Mouse (Mus musculus): ENCODE measurements around the gene Raver2. TPM values are rescaled to one million over a fixed set of nuclear protein-coding genes. Genes with fewer than 3 reads are reported as not detected.

Gene Raver2
- total and polyA plus RNA-seq, 3 experiments = 2.0 to 3.0 (median 2.2) TPM

DNA sequence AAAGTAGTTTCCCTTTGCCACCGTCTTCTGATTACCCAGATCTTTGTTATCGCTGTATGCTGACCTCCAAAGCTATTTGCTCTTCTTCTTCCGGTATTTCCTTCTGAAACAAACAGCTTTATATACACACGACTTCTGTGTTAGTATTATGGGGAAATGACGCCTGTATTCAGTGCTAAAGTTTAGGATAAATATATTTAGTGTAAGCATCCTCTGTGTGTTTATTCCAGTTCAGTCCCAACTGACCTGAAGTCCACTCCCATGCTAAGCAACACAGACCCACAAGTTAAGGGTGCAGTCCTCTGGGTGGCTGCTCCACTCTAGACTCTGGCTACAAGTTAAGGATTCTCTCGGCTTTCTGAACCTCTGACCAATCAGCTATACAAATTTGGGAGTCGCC, 52.2 kb downstream of the Raver2 start:
- intact Hi-C loops (cut with DNase I) = no loop called here
- no peak for DNase-seq
- Histone ChIP-seq H3K27ac (no peak overlapping the region), H3K27me3 (ENCODE audit: control insufficient read depth, insufficient read depth, low read length) (no peaks in the 10 kb centered on the region), H3K9ac (ENCODE audit: low read depth, low read length) (no peak overlapping the region), H3K4me3 (no peak overlapping the region), H3K36me3 (ENCODE audit: control insufficient read depth, insufficient read depth, low read length) (no peaks in the 10 kb centered on the region), H3K79me2 (replicated peaks; ENCODE audit: control insufficient read depth, insufficient read depth, low read length) (no peaks in the 10 kb centered on the region), H3K4me1 (ENCODE audit: control insufficient read depth, insufficient read depth, low read length) (no peaks in the 10 kb centered on the region)
- WGBS = 90% methylated on average over 7 of the region's 7 CpGs
- no peak for TF ChIP-seq POLR2A (IDR thresholded peaks at IDR 0.05; ENCODE audit: insufficient read depth, low read depth, low read length)
- TF ChIP-seq CTCF (IDR thresholded peaks at IDR 0.05) = no peak
- no peak for TF ChIP-seq EP300 (IDR thresholded peaks at IDR 0.05; ENCODE audit: insufficient read depth, low read depth, low read length)

DNA sequence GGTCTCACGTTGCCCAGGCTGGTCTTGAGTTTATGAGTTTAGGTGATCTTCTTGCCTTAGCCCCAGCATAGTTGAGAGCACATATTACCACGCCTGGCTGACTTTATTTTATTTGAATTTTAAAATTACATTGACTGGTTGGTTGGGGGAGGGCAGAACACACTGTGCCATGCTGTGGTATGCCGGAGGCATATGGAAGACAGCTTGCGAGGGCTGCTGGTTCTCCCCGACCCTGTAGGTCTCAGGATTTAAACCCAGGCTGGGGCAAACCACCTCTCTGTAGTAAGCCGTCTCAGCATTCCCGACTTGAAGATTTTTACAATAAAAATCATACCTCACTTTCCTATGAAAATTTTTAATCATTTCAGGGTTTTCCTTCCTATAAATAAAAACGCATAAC, 66.2 kb downstream of the Raver2 start:
- Histone ChIP-seq H3K27me3 (ENCODE audit: control insufficient read depth, insufficient read depth, low read length) (no peaks in the 10 kb centered on the region), H3K4me1 (ENCODE audit: control insufficient read depth, insufficient read depth, low read length) (no peaks in the 10 kb centered on the region), H3K9ac (ENCODE audit: low read depth, low read length) (no peak overlapping the region), H3K4me3 (no peak overlapping the region), H3K36me3 (ENCODE audit: control insufficient read depth, insufficient read depth, low read length) (no peaks in the 10 kb centered on the region), H3K79me2 (replicated peaks; ENCODE audit: control insufficient read depth, insufficient read depth, low read length) (no peaks in the 10 kb centered on the region), H3K27ac (no peak overlapping the region)
- 86% methylated on average over 8 of the region's 8 CpGs for WGBS
- intact Hi-C loops (cut with DNase I) = no loop called here
- no peak for DNase-seq
- TF ChIP-seq CTCF (IDR thresholded peaks at IDR 0.05) (no peak), POLR2A (IDR thresholded peaks at IDR 0.05; ENCODE audit: insufficient read depth, low read depth, low read length) (no peak), EP300 (IDR thresholded peaks at IDR 0.05; ENCODE audit: insufficient read depth, low read depth, low read length) (no peak)

DNA sequence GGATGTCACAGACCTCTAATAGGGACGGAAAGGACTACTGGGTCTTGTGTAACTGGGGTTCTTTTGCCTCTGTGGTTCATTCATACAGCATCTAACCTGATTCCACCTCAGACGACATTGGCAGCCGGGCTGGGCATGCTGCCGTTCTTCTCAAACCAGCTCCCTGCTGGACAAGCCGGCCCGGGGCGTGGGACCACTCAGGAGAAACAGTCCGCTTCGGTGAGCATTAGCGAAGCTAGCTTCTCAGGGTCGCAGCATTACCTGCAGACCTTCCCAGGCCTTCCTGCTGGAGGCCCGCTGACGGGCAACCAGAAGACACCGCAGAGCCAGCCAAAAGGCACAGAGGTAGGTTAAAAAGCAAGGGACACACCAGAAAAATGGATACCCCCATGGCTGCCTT, 67.1 kb downstream of the Raver2 start:
- no peaks in the 10 kb centered on the region for H3K27me3 ChIP-seq (ENCODE audit: control insufficient read depth, insufficient read depth, low read length)
- TF ChIP-seq EP300 (IDR thresholded peaks at IDR 0.05; ENCODE audit: insufficient read depth, low read depth, low read length) (no peak), CTCF (IDR thresholded peaks at IDR 0.05) (no peak), POLR2A (IDR thresholded peaks at IDR 0.05; ENCODE audit: insufficient read depth, low read depth, low read length) (no peak)
- no peaks in the 10 kb centered on the region for H3K79me2 ChIP-seq (replicated peaks; ENCODE audit: control insufficient read depth, insufficient read depth, low read length)
- no peaks in the 10 kb centered on the region for H3K4me1 ChIP-seq (ENCODE audit: control insufficient read depth, insufficient read depth, low read length)
- WGBS = 95% methylated on average over 14 of the region's 14 CpGs
- intact Hi-C loops (cut with DNase I) = no loop called here
- no peak overlapping the region for H3K4me3 ChIP-seq
- no peaks in the 10 kb centered on the region for H3K36me3 ChIP-seq (ENCODE audit: control insufficient read depth, insufficient read depth, low read length)
- no peak for DNase-seq
- no peak overlapping the region for H3K27ac ChIP-seq
- H3K9ac ChIP-seq (ENCODE audit: low read depth, low read length) = no peak overlapping the region

DNA sequence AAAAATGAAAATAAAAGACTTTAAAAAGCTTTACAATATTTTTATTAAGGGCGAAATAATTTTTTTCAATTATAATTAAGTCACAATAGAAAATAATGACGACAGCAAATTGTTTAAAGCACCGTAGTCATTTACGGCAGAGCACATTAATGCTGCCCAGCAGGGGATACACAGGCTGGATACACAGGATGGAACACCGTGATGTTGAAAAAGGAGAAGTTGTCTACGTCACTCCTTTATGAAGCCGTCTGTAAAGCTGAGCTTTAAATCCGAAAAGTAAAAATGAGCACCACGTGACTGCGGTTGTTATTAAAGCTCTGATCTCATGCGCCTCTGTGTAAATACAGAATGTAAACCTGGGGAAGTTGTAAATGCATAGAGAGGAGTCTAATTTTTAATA, 69.2 kb downstream of the Raver2 start:
- Histone ChIP-seq H3K36me3 (ENCODE audit: control insufficient read depth, insufficient read depth, low read length) (no peaks in the 10 kb centered on the region), H3K27ac (no peak overlapping the region), H3K79me2 (replicated peaks; ENCODE audit: control insufficient read depth, insufficient read depth, low read length) (no peaks in the 10 kb centered on the region), H3K9ac (ENCODE audit: low read depth, low read length) (no peak overlapping the region), H3K4me3 (no peak overlapping the region), H3K4me1 (ENCODE audit: control insufficient read depth, insufficient read depth, low read length) (no peaks in the 10 kb centered on the region), H3K27me3 (ENCODE audit: control insufficient read depth, insufficient read depth, low read length) (no peaks in the 10 kb centered on the region)
- WGBS = 86% methylated on average over 11 of the region's 11 CpGs
- no peak for DNase-seq
- intact Hi-C loops (cut with DNase I) = no loop called here
- TF ChIP-seq CTCF (IDR thresholded peaks at IDR 0.05) (no peak), EP300 (IDR thresholded peaks at IDR 0.05; ENCODE audit: insufficient read depth, low read depth, low read length) (no peak), POLR2A (IDR thresholded peaks at IDR 0.05; ENCODE audit: insufficient read depth, low read depth, low read length) (no peak)

DNA sequence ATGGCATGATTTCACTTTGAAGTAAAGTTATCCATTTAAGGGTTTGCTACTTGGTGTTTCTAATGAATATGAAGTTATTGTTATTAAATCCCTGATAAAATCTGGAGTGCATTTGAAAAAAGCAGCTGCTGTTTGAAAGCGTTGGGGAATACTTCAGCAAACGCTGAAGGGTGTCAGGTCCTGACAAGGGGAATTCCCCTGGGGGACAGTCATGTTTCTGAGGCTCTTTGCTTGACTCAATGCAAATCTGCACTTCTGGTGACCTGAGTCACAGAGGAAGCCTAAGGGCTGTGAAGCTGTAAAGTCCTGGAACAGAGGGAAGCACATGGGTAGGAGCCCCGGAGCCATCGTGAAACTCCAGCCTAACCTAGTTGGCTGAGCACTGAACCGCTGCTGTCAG, 73.0 kb downstream of the Raver2 start:
- H3K79me2 ChIP-seq (replicated peaks; ENCODE audit: control insufficient read depth, insufficient read depth, low read length) = no peaks in the 10 kb centered on the region
- no peaks in the 10 kb centered on the region; the same call in 1 of the 2 replicates for H3K4me1 ChIP-seq (ENCODE audit: control insufficient read depth, insufficient read depth, low read length)
- no peak overlapping the region for H3K4me3 ChIP-seq
- H3K9ac ChIP-seq (ENCODE audit: low read depth, low read length) = no peak overlapping the region
- intact Hi-C loops (cut with DNase I) = loop anchor here (10.0 kb wide), 1 partner anchor 1137 kb away; no protein-coding TSS in a partner anchor
- no peak overlapping the region for H3K27ac ChIP-seq
- no peaks in the 10 kb centered on the region for H3K27me3 ChIP-seq (ENCODE audit: control insufficient read depth, insufficient read depth, low read length)
- WGBS = 74% methylated on average over 5 of the region's 5 CpGs
- DNase-seq = no peak
- H3K36me3 ChIP-seq (ENCODE audit: control insufficient read depth, insufficient read depth, low read length) = no peaks in the 10 kb centered on the region
- no peak for TF ChIP-seq POLR2A (IDR thresholded peaks at IDR 0.05; ENCODE audit: insufficient read depth, low read depth, low read length)
- TF ChIP-seq CTCF (IDR thresholded peaks at IDR 0.05) = no peak
- TF ChIP-seq EP300 (IDR thresholded peaks at IDR 0.05; ENCODE audit: insufficient read depth, low read depth, low read length) = no peak

DNA sequence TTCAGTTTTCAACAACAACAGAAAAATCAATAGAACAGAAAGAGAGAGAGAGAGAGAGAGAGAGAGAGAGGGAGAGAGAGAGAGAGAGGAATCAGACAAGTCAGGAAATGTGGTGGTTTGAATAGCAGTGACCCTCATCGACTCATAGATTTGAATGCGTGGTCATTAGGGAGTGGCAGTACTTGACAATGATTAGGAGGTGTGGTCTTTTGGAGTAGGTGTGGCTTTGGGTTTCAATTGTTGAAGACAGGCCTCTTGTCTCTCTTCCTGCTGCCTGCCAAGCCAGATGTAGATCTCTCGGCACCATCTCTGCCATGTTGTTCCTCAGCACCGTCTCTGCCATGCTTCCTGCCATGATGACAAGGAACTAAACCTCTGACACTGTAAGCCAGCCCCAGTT, 75.1 kb downstream of the Raver2 start:
- no peaks in the 10 kb centered on the region for H3K36me3 ChIP-seq (ENCODE audit: control insufficient read depth, insufficient read depth, low read length)
- no peaks in the 10 kb centered on the region for H3K79me2 ChIP-seq (replicated peaks; ENCODE audit: control insufficient read depth, insufficient read depth, low read length)
- no peaks in the 10 kb centered on the region for H3K27me3 ChIP-seq (ENCODE audit: control insufficient read depth, insufficient read depth, low read length)
- H3K4me1 ChIP-seq (ENCODE audit: control insufficient read depth, insufficient read depth, low read length) = no peaks in the 10 kb centered on the region; the same call in 1 of the 2 replicates
- H3K4me3 ChIP-seq = no peak overlapping the region
- no peak overlapping the region for H3K27ac ChIP-seq
- H3K9ac ChIP-seq (ENCODE audit: low read depth, low read length) = no peak overlapping the region
- no peak for TF ChIP-seq CTCF (IDR thresholded peaks at IDR 0.05)
- TF ChIP-seq EP300 (IDR thresholded peaks at IDR 0.05; ENCODE audit: insufficient read depth, low read depth, low read length) = no peak
- no peak for TF ChIP-seq POLR2A (IDR thresholded peaks at IDR 0.05; ENCODE audit: insufficient read depth, low read depth, low read length)
- intact Hi-C loops (cut with DNase I) = loop anchor here (10.0 kb wide), 1 partner anchor 1139 kb away; no protein-coding TSS in a partner anchor
- WGBS = 54% methylated on average over 4 of the region's 4 CpGs
- DNase-seq = no peak

All from heart, adult 2 months (tissue).